Mouse (Mus musculus): ENCODE results near the gene Ppox.
A peak's percentile ranks its signal among the peaks of the same experiment; 100 is the strongest.
"Not testable (repeated sequence)": the region's sequence is repeated elsewhere in the genome, so short reads cannot be mapped to it uniquely, and the experiment has no call there.

The Ppox gene

DNA sequence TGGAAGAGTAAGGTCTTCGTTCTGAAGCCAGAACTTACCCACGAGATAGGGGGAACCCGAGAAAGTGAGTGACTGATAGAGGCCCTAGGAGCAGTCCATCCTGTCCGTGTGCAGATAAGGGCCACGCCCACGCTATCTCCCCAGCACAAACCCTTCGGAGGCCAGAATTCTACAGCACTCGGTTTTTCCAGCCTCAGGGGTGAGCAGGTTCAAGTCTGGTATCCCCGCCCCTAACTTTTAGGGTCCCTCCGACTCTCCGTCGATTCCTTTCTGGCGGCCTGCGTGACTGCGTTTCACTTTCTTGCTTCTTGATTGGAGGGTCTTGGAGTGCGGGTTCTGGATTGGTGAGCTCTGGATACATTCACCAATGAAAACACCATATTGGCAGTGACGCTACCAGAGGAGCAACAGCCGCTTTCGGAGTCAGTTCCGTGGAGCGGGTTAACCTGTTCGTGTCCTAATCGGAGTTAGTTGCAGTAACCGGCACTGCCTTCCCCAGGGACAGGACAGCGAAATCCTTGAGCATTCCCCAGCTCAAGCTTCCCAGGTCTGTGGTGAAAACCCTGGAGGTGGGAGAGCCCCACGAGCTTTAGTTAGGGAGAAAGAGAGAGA, at the start of gene Ppox:
Gene Ppox (minus strand): TSS at position 271 of the 612 bp plus-strand sequence.
- DNase-seq = peak; percentile 82 to 87

DNA sequence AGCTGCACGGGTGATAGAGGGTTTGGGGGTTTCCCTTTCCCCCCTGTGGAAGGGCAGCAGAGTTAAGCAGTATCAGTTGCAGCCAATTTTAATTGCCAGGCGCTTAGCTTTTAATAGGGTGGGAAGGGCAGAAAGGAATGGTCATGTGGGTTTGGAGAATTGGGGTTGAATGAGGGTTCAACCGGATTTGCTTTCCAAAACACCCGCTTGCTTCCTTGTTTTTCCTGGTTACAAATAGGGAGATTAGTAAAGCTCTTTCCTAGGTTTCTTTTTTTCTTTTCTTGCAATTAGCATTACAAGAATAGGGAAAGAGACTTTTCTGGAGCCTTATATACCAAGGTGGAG, 49.2 kb upstream of the Ppox start:
- DNase-seq = no peak

GRCm38 (mm10) chr1:171329433-171330215, 48.6 kb upstream of the Ppox start:
- peak; percentile 38 to 44 for DNase-seq

DNA sequence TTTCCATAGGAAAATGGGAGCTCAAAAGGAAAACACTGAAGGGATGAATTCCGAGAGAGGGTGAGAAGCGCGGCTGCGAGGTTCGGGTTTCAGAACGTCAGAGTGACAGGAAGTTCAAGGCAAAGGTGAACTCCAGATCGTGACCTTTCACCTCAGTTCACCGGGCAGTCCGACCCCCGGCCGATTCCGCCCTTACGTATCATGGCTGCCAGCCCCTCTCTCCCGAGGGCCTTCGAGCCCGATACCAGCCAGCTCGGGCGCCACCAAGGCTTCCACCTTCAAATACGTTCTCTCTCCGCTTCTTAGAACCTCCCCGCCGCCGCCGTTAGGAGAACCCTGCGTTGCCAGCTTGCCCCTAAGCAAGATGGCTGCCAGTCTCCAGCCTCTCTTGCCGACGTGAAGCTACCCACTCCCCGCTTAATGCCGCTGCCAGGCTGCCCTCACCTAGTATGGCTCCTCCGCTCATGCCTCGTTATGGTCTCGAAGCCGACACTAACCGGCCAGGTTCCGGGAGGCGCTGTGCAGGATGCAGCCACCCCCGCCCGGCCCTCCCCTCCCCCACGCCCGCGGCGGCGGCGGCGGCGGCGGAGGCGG, 48.0 kb upstream of the Ppox start, which contains the start of gene Dedd:
Gene Dedd (plus strand): TSS at position 307 of the 594 bp plus-strand sequence.
- DNase-seq = peak; percentile 89 to 91

GRCm38 (mm10) chr1:171328244-171328643, 47.3 kb upstream of the Ppox start:
- peak in 1 of 2 experiments; percentile 8 for DNase-seq

GRCm38 (mm10) chr1:171326588-171326987, 45.6 kb upstream of the Ppox start:
- not testable (repeated sequence) for DNase-seq

DNA sequence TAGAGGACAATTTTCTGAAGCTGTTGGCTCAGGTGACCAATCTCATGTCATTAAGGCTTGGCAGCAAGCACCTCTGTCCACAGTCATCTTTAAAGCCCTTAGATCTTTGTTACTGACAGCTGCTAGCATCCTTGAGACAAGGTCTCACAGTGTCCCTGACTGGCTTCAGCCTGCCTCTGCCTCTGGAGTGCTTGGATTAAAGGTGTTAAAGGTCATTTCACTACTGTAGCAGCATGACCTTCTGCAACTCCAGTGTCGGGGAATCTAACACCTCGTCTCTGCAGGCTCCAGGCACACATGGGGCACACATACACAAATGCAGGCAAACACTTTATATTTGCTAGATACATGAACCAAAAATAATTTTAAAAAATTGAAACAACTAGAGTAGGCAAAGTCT, 44.6 kb upstream of the Ppox start:
- DNase-seq = no peak

- DNase-seq = no peak
Observed at GRCm38 (mm10) chr1:171322012-171322411, 41.0 kb upstream of the Ppox start.

- peak; percentile 57 to 62 for DNase-seq
Observed at GRCm38 (mm10) chr1:171321415-171321814, 40.4 kb upstream of the Ppox start.

DNA sequence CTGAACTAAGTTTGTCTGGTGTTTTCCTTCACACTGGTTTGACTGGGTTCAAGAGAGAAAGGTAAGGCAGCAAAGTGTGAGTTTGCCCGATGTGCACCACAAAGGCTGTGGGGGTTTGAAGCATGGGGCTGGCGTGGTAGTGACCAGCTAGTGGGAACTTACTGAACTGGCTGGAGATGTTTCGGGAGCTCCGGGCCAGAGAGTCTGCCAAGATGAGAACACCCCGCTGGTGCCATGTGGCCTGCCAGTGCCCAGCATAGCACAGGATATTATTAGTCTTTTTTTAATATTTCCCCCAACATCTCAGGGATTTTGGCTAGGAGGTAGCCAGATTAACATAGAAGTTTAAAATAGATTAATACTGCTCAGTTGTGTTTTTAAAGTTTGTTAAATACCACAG, 39.2 kb upstream of the Ppox start:
- no peak for DNase-seq

DNA sequence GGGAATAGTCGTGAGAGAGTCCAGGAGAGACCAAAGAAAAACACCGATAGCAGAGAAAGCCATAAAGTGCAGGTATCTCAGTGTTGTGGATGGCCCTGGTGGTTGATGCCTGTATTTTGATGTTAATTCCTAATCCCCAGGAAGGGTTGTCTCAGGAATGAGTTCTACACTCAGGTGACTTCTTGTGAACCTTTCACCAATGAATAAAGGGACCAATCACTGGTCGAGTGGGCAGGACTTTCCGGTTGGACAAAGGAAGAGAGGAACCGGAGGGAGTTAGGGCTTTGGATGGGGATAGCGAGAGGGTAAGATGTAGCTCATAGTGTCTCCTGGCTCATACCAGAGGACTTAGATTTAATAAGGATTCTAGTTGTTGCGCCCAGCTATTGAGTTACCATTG, 38.8 kb upstream of the Ppox start:
- no peak for DNase-seq

- DNase-seq = no peak
Observed at GRCm38 (mm10) chr1:171309321-171309720, 28.3 kb upstream of the Ppox start.

- not testable (repeated sequence) for DNase-seq
Observed at GRCm38 (mm10) chr1:171306157-171306556, 25.2 kb upstream of the Ppox start.

DNA sequence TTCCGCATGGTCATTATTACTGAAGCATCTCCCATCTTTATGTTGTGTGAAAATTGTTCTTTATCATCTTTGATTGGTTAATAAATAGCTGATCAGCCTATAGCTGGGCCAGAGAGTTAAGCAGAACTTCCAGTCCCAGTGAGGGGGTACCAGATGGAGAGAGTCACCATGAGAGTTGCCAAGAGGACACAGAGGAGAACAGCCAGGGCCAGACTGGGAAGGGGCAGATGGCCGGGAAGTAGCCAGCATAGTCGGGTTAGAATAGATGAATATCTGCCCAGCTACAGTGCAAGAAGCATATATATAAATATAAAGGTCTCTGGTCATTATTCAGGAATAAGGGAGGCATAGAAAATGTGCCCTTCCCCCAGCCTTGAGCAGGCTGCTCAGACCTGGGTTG, 17.2 kb upstream of the Ppox start:
- no peak for DNase-seq

- DNase-seq = no peak
Observed at GRCm38 (mm10) chr1:171295063-171295402, 14.0 kb upstream of the Ppox start.

- DNase-seq = peak; percentile 85 to 87
Observed at GRCm38 (mm10) chr1:171294298-171295062, 13.5 kb upstream of the Ppox start, which contains the start of gene Ufc1. Gene Ufc1 (minus strand): TSS chr1:171295024.

GRCm38 (mm10) chr1:171293906-171294297, 12.9 kb upstream of the Ppox start:
- DNase-seq = no peak

GRCm38 (mm10) chr1:171293351-171293750, 12.4 kb upstream of the Ppox start:
- DNase-seq = no peak

- DNase-seq = no peak
Observed at GRCm38 (mm10) chr1:171288328-171288727, 7.3 kb upstream of the Ppox start.

GRCm38 (mm10) chr1:171287136-171288081, 6.4 kb upstream of the Ppox start, which contains the start of gene Usp21:
Gene Usp21 (minus strand): TSS chr1:171287991.
- DNase-seq = peak; percentile 93 to 94

DNA sequence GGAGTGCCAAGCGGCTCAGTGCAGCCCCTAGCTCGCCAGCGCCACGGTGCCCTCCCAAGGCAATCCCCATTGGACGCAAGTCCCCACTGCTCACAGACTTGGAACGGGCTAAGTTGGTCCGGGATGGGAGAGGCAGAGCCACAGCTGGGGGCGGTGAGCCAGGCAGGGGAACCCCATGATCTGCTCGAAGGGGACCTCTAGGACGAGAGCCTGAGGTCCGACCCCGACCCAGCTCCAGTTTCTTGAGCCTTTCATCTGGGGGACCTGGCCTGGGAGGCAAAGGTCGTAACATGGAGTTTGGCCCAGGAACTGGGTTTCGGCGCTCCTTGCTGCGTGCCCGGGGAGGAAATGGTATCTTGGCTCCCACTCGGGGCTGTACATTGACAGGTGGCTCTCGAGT, 5.5 kb upstream of the Ppox start:
- no peak for DNase-seq
